Mouse (Mus musculus) frontal cortex, postnatal 14 days (tissue): ENCODE data around the gene Dnah8.

Source experiments
- DNase-seq, 2 experiments: peaks; one replicate each; pipeline ENCODE4 v3.0.0; 2022; ENCODE audit warnings: low spot score in 2 of 2

Dnah8 gene

DNA sequence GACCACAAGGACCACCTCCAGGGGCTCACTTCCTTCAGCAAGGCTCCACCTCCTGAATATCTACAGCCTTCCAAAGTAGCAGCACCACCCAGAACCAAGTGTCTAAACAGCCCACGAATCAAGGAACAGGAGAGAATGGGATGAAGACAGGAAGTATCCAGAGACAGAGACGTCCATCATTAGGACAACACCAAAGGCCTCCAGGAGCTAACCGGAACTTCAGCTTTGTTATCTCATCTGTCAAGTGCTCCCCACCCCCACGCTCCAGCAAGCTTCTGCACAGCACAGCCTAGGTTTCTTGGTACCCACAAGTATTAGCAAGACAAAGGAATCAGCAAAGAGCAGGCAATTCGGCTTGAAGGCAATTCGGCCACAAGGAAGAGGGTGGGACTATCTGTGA, 254.5 kb downstream of the Dnah8 start:
- DNase-seq = no peak

DNA sequence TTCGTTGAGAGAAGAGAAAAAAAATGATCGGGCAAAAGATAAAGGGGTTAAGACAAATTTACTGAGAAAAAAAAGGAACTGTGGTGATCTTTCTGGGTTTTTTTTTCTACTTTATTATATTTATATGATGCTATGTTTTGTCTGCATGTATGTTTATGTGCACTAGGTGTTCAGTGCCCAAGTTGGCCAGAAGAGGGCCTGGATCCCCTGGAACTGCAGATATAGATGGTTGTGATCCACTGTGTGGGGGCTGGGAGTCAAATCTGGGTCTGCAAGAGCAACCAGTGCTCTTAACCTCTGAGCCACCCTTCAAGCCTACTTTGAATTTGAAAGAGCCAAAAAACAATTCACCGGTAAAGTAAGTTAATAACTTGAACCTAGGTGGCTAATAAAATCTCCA, 256.2 kb downstream of the Dnah8 start:
- no peak for DNase-seq

DNA sequence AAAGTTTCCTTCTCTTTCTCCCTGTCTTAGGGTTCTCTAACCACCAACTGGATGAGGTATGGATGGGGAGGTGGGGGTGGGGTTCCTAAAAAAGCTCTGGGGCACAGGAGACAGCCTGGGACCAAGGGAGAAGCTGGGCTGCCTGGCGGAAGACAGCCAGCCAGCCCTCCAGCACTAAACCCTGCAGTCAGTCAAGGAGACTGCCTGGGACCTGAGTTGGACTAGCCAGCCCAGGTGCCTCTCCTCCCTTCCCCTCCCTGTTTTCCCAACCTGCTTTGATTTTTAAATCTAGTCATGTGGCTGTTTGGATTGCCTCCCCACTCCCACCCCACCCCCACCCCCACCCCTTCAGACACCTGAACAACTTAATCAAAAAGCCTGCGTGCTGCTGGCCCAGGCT, 256.8 kb downstream of the Dnah8 start:
- no peak for DNase-seq

DNA sequence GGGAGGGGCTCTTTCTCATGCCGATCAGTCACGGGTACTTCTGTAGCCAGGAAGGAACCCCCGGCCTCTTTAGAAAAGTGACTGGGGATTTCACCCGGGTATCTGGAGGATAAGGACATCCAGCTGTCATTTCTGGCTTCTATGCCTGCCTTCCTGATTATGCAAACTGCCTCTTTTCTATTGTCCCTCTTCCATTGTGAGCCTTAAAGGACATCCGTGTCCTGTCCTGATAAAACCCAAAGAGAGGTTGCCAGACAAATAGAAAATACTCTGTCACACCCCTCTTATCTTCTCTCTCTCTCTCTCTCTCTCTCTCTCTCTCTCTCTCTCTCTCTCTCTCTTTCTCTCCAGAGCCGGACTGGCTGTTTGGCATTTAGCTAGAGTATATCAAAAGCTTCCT, 258.1 kb downstream of the Dnah8 start:
- no peak for DNase-seq

DNA sequence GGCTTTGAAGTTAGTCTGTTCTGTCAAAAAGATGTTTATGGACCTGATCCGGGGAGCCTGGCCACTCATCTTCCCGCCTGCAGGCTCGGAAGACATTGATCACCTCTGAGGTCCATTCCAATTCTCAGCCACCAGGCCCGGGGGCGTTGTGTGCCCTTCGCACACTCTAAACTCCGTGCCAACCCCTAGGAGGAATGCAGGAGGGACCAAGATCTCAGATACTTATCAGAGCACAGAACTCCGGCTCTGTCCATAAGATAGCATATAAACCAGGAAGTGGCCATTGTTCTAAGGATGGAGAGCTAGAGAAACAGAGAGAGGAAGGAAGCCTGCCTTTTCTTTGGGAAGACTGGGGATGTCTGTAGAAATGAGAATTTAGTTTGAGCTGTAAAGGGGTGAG, 259.4 kb downstream of the Dnah8 start:
- no peak for DNase-seq

DNA sequence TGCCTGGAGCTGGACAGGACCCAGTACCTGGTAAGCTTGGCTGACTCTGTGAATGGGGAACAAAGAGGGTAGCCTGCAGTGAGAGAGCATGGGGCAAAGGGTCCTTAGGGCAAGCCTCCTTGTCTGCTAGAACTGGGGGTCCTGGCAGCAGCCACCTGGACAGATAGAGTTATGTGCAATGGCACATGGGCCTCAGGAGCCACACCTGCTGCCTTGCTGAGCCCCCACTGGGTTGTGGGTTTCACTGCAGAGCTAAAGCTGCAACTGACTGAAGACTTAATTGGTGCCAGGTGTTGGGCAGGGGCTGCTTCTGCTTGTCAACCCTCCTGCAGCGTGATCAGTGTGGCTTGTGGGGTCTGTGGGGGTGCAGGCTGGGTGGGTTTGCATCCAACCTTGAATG, 267.9 kb downstream of the Dnah8 start:
- DNase-seq = no peak

DNA sequence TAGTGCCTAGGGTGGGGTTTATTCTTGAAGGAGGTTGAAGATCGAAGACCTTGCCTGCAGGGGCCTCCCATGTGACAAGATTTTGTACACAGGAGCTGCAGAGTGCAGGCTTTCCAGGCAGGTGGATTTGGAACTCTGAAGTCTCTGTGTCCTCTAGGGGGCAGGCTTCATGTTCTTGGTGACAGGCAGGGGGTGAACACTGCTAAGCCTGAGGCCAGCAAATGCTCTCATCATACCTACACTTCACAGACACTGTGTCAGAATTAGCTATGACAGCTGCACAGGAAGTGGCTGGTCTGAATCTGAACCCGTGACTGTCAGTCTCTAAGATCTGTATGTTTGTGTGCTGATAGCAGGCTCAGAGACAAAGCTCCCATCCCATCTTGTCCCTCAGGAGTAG, 268.6 kb downstream of the Dnah8 start:
- DNase-seq = no peak

DNA sequence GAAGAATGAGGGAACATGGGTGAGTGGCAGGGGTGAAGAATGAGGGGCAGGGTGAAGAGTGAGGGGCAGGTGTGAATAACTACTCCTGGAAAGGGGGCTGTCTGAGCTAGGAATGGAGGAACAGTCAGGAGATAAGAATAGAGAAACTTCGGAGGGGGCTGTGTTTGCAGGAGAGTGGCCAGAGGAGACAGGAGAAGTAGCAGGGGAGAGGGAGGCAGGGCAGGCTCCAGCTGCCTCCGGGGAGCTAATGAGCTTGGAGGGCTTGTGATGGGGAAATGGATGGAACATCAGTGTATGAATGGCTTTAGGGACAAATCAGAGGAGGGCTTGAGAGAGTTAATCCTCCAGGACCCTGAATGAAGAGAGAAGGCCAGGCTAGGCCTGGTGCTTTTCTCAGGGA, 272.9 kb downstream of the Dnah8 start:
- DNase-seq = no peak

DNA sequence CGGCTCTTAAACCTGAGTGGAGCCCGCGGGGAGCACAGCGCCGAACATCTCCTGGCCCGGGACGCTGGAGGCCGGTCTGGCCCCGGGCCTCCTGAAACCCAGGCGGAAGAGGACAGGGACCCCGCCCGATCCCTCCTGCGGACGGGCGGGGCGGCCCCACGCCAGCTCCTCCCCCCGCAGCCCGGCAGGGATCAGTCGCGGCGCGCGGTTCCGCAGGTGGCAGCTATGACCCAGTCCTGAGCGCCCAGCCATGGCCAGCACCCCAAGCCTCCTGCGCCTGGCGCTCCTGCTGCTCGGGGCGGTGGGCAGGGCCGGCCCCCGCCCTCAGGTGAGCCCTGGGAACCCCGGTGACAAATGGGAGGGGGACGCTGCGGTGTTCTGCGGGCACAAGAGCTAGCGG, 277.5 kb downstream of the Dnah8 start, which contains the start of gene Glp1r:
Glp1r (plus strand) TSS at position 191 of the 400 bp plus-strand sequence.
- DNase-seq = no peak

DNA sequence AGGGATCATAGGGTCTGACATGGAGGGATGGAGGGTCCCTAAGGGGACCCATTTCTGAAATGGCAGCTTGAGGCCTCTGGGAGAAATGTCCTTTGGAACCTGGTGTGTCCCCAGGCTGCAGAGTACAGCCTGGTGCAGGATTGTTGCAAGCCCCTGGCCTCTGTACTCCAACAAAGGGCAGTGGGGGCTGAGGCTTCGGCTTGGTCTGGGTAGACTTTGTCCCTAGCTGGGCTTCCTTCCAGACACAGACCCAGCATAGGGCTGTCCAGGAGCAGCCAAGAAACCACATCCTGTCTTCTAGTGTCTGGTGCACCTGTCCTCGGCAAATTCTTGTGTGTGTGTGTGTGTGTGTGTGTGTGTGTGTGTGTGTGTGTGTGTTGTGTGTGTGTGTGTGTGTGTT, 279.9 kb downstream of the Dnah8 start:
- DNase-seq = no peak

DNA sequence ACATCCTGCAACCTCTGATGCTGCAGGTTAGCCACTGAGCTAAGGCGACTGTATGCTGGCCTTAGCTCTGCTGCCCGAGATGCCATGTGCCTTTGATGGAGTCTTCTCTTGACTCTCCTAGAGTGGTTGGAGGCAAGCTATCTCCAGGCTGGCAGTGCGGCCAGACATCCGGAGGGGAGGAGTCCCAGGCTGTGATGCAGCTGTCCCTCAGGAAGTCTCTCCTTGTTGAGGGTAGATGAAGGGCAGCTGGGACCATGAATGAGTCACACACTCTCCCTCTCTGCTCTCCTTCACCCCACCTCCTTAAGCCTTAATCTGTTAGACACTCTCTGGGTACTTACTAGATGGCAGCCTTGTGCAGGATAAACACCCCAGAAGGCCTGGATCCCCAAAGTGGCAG, 283.4 kb downstream of the Dnah8 start:
- DNase-seq = no peak

DNA sequence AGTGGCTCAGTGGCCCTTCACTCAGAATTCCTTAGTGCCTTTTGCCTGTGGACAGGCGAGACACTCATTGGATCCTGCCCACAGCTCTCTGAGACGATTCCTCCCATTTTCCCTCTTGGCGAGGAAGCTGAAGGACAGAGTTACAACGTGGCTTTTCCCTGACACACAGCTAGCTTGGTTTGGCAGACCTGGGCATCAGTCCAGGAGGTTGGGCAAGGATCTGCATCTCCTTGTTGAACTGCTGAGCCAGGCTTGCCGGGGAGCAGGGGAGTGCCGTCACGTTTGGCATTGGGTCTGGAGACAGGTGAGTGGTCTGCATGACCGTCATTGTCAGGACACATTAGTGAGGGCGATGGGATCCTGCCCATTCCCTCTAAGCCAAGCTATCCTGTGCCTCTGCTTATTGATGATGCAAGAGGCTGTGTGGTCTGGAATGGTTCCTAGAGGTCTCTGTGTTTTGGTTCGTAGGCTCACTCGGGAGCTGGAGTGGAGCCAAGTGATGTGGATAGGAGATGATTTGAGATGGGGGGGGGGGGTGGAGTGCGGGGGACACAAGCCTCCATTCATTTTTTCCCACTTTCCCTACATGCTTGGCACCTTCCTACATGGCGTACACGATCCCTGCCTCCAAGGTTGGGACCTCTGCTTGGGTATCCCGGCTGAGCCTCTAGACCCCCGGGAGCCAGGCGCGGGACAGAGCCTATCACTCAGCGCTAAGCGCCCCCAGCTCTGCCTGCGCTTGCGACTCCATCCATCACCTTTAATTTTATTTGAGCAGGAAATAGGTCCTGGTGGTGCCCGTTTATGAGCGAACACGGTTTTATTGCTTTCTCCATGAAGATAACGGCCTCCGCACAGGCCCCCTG, 286.9 kb downstream of the Dnah8 start:
- DNase-seq = no peak

DNA sequence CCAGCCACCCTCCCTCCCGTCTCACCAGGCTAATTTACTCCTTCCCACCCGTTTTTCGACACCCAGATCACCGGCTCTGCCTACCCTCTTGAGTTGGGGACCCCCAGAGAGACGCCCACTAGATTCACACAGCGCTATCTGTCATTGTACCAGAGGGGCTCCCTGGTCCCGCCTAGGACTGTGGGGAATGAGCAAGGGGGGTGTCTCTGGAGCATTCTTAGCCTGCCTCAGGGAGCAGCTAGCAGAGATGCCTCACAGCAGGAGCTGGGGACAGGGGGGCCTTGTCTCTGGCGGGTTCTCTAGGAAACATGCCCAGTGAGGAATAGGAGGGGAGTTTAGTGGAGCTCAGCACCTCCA, 287.6 kb downstream of the Dnah8 start:
- DNase-seq = no peak

DNA sequence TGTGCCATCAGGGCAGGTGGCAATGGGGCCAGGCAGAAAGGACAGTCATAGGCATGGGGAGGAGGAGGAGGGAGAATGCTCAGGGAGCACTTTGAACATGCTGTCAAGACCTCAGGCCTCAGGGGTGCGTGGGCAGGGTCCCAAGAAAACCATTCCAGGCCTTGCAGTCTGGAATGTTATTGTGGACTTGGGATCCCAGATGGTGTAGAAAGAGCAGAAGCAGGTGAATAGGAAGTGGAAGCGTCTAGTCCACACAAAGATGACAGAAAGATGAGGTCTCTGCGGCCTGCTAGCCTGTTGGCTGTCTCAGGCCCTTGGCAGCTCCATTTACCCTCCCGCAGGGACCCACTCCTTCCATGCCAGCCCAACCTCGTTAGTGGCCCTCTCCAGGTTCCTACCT, 288.4 kb downstream of the Dnah8 start:
- DNase-seq = no peak

DNA sequence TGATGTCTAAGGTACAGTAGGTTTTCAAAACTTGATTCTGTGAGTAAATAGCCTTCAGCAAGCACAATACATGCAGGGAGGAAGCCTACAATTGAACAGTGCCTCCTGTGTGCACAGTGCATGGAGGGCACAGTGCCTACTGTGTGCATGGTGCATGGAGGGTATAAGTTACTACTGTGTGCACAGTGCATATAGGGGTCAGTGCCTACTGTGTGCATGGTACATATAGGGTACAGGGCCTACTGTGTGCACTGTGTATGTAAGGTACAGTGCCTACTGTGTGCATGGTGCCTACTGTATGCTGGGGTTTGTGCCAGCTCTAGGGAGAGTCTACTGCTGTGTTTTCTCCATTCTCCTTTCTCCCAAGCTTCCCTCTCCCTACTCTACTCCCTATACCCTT, 290.1 kb downstream of the Dnah8 start:
- DNase-seq = no peak

DNA sequence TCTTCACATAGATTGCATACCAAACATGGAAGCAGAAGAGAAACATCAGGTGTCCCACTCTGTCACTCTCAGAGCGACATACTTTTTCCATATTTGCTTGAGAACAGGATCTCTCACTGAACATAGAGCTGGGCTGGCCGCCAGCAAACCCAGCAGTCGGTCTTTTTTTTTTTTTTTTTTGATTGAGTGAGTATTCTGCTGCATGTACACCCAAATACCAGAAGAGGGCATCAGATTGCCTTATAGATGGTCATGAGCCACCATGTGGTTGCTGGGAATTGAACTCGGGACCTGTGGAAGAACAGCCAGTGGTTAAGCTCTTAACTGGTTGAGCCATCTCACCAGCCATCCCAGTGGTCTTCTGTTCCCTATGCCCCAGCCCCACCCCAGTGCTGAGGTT, 299.4 kb downstream of the Dnah8 start:
- DNase-seq = no peak
